20 mouse cellular contexts compared by ENCODE assay signal in the genomic region with DNA sequence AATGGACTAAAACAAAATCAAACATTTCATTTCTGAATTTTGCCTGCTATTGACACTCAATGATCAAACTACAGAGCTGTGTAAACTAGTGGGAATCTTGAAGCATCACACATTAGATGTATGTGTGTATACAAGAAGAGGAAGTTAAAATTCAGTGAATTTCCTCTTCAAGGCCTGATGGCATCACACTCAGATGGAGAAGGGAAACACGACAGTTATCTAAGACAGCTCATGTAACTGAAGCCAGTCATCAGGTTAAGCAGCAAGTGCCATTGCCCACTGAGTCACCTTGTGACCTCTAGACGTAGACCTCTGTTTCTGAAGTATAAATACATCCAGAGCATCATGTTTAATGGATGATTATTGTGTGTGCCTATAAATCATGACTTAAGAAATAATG.
"Had no signal": no experiment of that assay in that cellular context is flagged by ENCODE, and none has a peak within 500 bp of the region (broad histone marks: within the 10 kb centered on the region; RNA-seq: fewer than 3 reads in every experiment).

No protein-coding gene starts in this region.

- DNase-seq: lung, adult 18-20 months; lung, embryonic 14.5 days; lung, postnatal 14 days; lung, postnatal 36 days; midbrain, embryonic 14.5 days; retina, postnatal 1 day; right cerebral cortex, adult 18-20 months; right cerebral cortex, postnatal 25 days; right cerebral cortex, postnatal 4 days; spleen, adult 18-20 months; thymus, adult 2 months; thymus, postnatal 25 days; thymus, postnatal 4 days had no signal

- H3K27me3 ChIP-seq: midbrain, embryonic 12.5 days; neural tube, embryonic 13.5 days; neural tube, embryonic 15.5 days had no signal

- ATAC-seq: midbrain, embryonic 16.5 days had no signal

- H3K4me3 ChIP-seq: midbrain, embryonic 10.5 days; midbrain, embryonic 12.5 days; myocyte; neural tube, embryonic 13.5 days; neural tube, embryonic 15.5 days had no signal

- H3K27ac ChIP-seq: macrophage; midbrain, embryonic 10.5 days; midbrain, embryonic 12.5 days; neural tube, embryonic 13.5 days; neural tube, embryonic 15.5 days had no signal

- H3K4me1 ChIP-seq: midbrain, embryonic 10.5 days; midbrain, embryonic 12.5 days; neural tube, embryonic 13.5 days; neural tube, embryonic 15.5 days had no signal

- H3K9ac ChIP-seq: lung, embryonic 14.5 days; midbrain, embryonic 12.5 days; neural tube, embryonic 13.5 days; neural tube, embryonic 15.5 days had no signal

- H3K9me3 ChIP-seq: midbrain, embryonic 10.5 days; midbrain, embryonic 12.5 days; neural tube, embryonic 13.5 days; neural tube, embryonic 15.5 days had no signal
